ENCODE assay signal across 8 mouse cellular contexts in the genomic region with DNA sequence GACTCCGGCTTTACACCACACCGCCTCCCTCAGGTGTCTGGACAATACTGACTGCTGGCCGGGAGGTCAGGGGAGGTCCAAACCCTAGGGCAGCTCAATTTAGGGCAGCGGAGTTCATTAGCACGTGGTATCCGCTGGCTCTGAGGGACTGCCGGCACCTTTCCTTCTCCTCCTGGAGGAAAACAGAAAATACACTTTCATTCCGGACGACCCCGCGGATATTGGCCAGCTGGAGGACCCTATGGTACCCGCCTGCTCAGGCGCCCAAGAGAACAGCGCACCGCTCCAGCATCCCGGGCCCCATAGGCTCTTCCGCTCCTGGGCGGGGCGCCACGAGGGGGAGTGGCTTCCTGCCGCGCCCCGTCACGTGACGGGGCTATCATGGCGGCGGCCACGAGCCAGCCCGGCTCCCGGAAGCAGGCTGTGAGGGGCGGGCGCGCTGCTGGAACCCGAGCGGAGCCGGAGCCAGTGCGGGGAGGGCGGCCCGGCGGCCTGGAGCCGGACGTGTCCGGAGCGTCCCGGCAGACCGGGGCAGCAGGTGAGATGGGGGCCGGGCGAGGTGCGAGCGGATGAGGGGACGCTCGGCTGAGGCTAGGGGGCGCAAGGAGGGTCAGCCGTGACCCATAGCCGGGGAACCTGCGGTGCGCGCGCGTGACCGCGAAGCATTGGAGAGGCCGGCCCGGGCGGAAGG. TPM values are rescaled to one million over a fixed set of nuclear protein-coding genes. Genes with fewer than 3 reads are reported as not detected.
A peak's percentile ranks its signal among the peaks of the same experiment; 100 is the strongest.
DNase-seq lines count a peak whose midpoint lies in the region; ATAC-seq and TF ChIP-seq lines count a peak whose summit lies in the region.

A gene (plus strand): TSS at position 363 of the 691 bp plus-strand sequence.

- H3K4me1 ChIP-seq in cortical plate, adult 2 months (ENCODE audit: control insufficient read depth, insufficient read depth, low read length): 0 out of 2 replicates have a peak, but pooled peaks cover 2% of the 10 kb centered on the region
- peaks cover 8% of the 10 kb centered on the region for H3K4me1 ChIP-seq in hindbrain, postnatal 0 days (ENCODE audit: insufficient read depth, low read length)

- H3K9me3 ChIP-seq in hindbrain, postnatal 0 days (ENCODE audit: low read length): no peaks in the 10 kb centered on the region

- WGBS in hindbrain, postnatal 0 days: under 1% methylated on average over 65 of the region's 65 CpGs

- intact Hi-C loops in left cerebral cortex, adult 2 months (cut with DNase I): loop anchor here (1.0 to 2.0 kb wide), 3 partner anchors 22 to 48 kb away; a partner anchor contains a TSS

- peak; percentile 76 for TF ChIP-seq POLR2A in cortical plate, adult 2 months (IDR thresholded peaks at IDR 0.05; ENCODE audit: extremely low read depth, insufficient read depth, low read length)

- no peak for TF ChIP-seq CTCF in cortical plate, adult 2 months (IDR thresholded peaks at IDR 0.05; ENCODE audit: extremely low read depth, insufficient read depth, low read length)
- TF ChIP-seq CTCF in hindbrain, postnatal 0 days (IDR thresholded peaks at IDR 0.05; ENCODE audit: low read depth): peak; percentile 49
- TF ChIP-seq CTCF in left cerebral cortex, adult 2 months (IDR thresholded peaks at IDR 0.05): peak; percentile 19

- peak; percentile 96 for ATAC-seq in hindbrain, postnatal 0 days
- peak; percentile 94 for ATAC-seq in megakaryocyte, adult 5-6 weeks (ENCODE audit: poor library complexity, severe bottlenecking)

- peak; percentile 92 for DNase-seq in adipocyte (ENCODE audit: low spot score)
- DNase-seq in gastrocnemius, adult 8-10 months (ENCODE audit: low spot score in 2 of 2): peak; percentile 76 to 82
- peak; percentile 95 for DNase-seq in hindbrain, postnatal 0 days (ENCODE audit: low spot score)
- DNase-seq in left cerebral cortex, adult 2 months (ENCODE audit: extremely low spot score in 1 of 2, low spot score in 2 of 2): peak; percentile 82 to 87
- peak; percentile 89 for DNase-seq in right cerebral cortex, adult 18-20 months
- peak; percentile 91 for DNase-seq in urinary bladder, adult 2 months (ENCODE audit: low spot score)

- peaks cover 14% of the 10 kb centered on the region for H3K36me3 ChIP-seq in hindbrain, postnatal 0 days (ENCODE audit: insufficient read depth, low read length)

- H3K9ac ChIP-seq in hindbrain, postnatal 0 days (replicated peaks; ENCODE audit: low read length): peak within 1 kb of the TSS; percentile 65

- H3K4me3 ChIP-seq in cortical plate, adult 2 months (ENCODE audit: insufficient read depth, low read length): peak within 1 kb of the TSS; percentile 90
- H3K4me3 ChIP-seq in hindbrain, postnatal 0 days (ENCODE audit: low read length): peak within 1 kb of the TSS; percentile 87
- H3K4me3 ChIP-seq in left cerebral cortex, adult 2 months: peak within 1 kb of the TSS; percentile 80

- peak within 1 kb of the TSS; percentile 87 for H3K27ac ChIP-seq in cortical plate, adult 2 months (ENCODE audit: insufficient read depth, low read length)
- H3K27ac ChIP-seq in hindbrain, postnatal 0 days: peak within 1 kb of the TSS; percentile 83
- peak within 1 kb of the TSS; percentile 98 for H3K27ac ChIP-seq in left cerebral cortex, adult 2 months

- H3K4me2 ChIP-seq in hindbrain, postnatal 0 days (ENCODE audit: low read depth, low read length): peak within 1 kb of the TSS; percentile 84

- no peaks in the 10 kb centered on the region for H3K27me3 ChIP-seq in hindbrain, postnatal 0 days (ENCODE audit: insufficient read depth, low read length)

RNA-seq across cellular contexts. Expression of the gene that starts here (rescaled TPM):
- polyA plus RNA-seq in cortical plate, adult 2 months (2012; rRNA removed): 54.0 and 55.5 TPM in 2 replicates
- 10 to 100 TPM; 14.9 to 17.3 (median 15.7) TPM for total RNA-seq in gastrocnemius, adult 8-10 months (2022)
- total RNA-seq in hindbrain, postnatal 0 days (2014; rRNA removed): 50.7 and 52.3 TPM in 2 replicates
- polyA plus RNA-seq in hindbrain, postnatal 0 days (2015; fragmentation: Nextera tagmentation; extraction: Ambion mirVana): 67.9 and 68.3 TPM in 2 replicates
- 10 to 100 TPM; 40.6 to 42.8 TPM for total RNA-seq in left cerebral cortex, adult 2 months (2021)
- total RNA-seq in megakaryocyte, adult 5-6 weeks (2015): 49.8 and 64.3 TPM in 2 replicates
- total RNA-seq in megakaryocyte, adult 5-6 weeks (2017): 34.8 and 35.1 TPM in 2 replicates
- polyA plus RNA-seq in urinary bladder, adult 2 months (2012; rRNA removed): 62.6 and 64.4 TPM in 2 replicates

Comparison
In these comparisons a context has a peak if more than half of its experiments do, and no peak if none do; other contexts are left out.
1. Peak in every context shown above with its lines: DNase-seq, ATAC-seq, H3K4me3 ChIP-seq and H3K27ac ChIP-seq.